Mouse (Mus musculus) megakaryocyte, adult 5-6 weeks (primary cell): Measurements from ENCODE around the gene Sult2a6. TPM values are rescaled to one million over a fixed set of nuclear protein-coding genes. Genes with fewer than 3 reads are reported as not detected.

Experiments
- ATAC-seq: 2 replicates; pipeline ENCODE4 v1.8.0; 2016; ENCODE audit warnings: mild to moderate bottlenecking, inconsistent platforms; ENCODE audit not compliant: poor library complexity, severe bottlenecking
- total RNA-seq, 2 experiments: library from RNA; stranded (forward) in 1 of 2; stranded (reverse) in 1 of 2; fragments of 153-499, 151-499 nt in 1 of 2; fragments of 221-1000, 200-1000 nt in 1 of 2; gene quantifications; 2 replicates each; pipeline versions ENCODE4 v1.2.3 to v1.2.4; 2015 to 2017

The Sult2a6 gene
- total RNA-seq (2015) = not detected in 2 replicates
- not detected in 2 replicates for total RNA-seq (2017)

DNA sequence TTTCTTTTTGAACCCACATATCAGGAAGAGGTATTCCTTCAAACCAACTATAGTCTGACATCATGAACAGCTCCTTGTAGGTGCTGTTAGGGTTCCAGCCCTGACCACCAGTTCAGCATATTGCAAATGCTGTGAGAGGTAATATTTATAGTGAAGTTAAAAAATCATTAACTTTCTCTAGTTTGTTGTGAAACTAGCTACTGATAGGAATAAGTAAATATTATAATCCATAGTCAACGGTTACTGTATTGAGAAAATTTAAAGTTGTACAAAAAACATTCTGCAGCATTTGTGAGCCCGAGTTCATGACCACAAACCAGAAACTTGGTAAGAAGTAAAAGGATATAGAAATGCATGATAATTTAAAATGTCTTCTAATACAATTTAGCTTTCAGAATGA is at the start of gene Sult2a6:
Gene Sult2a6 (minus strand): TSS at position 101 of the 400 bp plus-strand sequence.
- ATAC-seq = no peak

DNA sequence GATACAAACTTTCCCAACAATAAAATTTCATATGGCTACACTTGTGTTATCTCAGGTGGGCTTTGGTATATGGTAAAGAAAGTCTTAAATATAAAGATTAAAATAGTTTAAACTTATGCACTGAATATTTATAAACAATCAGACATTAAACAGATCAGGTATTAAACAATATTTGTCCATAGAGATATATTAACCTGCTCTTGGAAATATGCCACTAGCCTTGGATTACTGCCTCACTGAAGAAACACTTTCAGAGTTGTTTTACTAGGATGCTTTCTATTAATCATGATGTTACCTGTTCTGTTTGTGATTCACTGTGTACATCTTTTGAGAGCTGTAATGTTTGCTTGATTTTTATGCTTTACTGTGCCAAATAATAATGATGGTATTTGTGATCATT is 39.4 kb downstream of the Sult2a6 start:
- ATAC-seq = no peak

DNA sequence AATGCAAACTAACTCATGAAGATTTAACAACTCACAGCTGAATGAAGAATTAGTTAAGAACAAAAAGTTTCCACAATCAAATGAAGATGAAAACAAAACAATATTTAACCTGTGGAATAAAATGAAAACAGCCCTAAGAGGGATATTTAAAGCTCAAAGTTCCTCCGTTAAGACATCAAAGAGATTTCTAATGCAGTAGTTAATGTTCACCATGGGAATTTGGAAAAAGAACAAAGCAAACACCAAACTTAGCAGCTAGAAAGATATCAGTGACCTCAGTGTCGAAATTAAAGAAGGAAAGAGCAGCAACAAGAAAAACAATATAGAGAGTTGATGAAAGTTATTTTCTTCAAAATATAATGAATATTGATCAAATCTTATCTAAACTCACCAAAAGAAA is 51.3 kb downstream of the Sult2a6 start:
- no peak for ATAC-seq

DNA sequence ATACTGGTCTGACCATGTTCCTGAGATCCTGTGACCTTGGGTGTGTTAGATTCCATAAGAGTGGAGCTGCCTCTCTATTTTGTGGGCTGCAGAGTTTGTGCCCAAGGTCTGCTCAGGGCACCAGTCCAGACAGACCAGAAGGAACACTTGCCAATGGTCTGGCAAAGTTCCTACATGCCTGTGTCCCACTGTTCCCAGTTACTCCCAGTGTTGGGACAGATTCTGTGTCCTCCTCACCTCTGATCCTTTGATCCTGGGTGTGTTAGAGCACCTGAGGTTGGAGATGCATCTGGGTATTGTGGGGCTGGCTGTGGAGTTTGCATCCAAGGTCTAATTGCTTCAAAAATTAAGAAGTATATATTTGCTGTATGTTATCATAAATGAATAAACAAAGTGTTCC is 52.2 kb downstream of the Sult2a6 start:
- no peak for ATAC-seq

Other genes with a start within 250 kb of the Sult2a6 start
- not detected in 2 replicates for gene Sult2a3, start 131.8 kb downstream of the Sult2a6 start, total RNA-seq (2015)
- not detected in 2 replicates for gene Sult2a3, start 131.8 kb downstream of the Sult2a6 start, total RNA-seq (2017)
- not detected in 2 replicates for gene Obox8, start 78.7 kb upstream of the Sult2a6 start, total RNA-seq (2015)
- not detected in 2 replicates for gene Obox8, start 78.7 kb upstream of the Sult2a6 start, total RNA-seq (2017)
- not detected in 2 replicates for gene Sult2a8, start 191.9 kb upstream of the Sult2a6 start, total RNA-seq (2015)
- gene Sult2a8, start 191.9 kb upstream of the Sult2a6 start, total RNA-seq (2017) = not detected in 2 replicates
- gene Sult2a7, start 239.4 kb upstream of the Sult2a6 start, total RNA-seq (2015) = not detected in 2 replicates
- gene Sult2a7, start 239.4 kb upstream of the Sult2a6 start, total RNA-seq (2017) = not detected in 2 replicates